8 mouse cellular contexts compared by ENCODE assay signal in the genomic region with DNA sequence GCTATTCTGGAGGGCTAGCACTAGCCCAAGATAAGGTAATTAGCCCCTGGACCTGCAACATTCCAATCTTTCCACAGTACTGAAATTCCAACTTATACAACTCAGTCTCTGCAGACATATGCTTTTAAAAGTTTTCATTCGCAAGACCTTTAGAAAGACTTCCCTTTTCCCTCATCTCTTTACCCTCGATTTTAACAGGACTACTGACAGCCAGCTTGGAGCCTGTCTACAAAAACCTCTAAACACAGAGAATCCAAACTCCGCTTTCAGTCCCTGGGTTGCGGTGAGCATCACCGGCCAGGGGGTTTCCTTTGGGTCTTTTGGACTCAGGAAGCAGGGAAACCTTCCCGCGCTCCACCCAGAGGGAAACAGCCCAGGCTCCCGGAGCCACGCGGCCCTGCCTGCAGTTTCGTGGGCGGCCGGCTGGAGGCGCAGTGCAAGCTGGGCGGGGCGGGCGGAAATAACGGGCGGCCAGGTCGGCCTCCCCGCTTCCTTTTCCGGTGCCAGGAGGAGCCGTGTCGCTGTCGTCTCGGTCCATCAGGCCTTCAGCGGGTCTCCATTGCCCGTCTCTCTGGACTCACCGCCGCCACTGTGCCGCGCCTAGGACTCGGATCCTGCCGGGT. TPM values are rescaled to one million over a fixed set of nuclear protein-coding genes. Genes with fewer than 3 reads are reported as not detected.
A peak's percentile ranks its signal among the peaks of the same experiment; 100 is the strongest.
DNase-seq lines count a peak whose midpoint lies in the region; ATAC-seq and TF ChIP-seq lines count a peak whose summit lies in the region.

TSS of gene Mapk1ip1l (plus strand) at position 482 of the 623 bp plus-strand sequence.

- peak within 1 kb of the TSS; percentile 77 for H3K4me2 ChIP-seq in kidney, embryonic 15.5 days

- peaks cover 11% of the 10 kb centered on the region for H3K36me3 ChIP-seq in heart, embryonic 10.5 days
- H3K36me3 ChIP-seq in kidney, embryonic 15.5 days, result peaks cover 12% of the 10 kb centered on the region; the same call in 1 of the 2 replicates

- WGBS in heart, embryonic 10.5 days, result under 1% methylated on average over 34 of the region's 34 CpGs
- under 1% methylated on average over 34 of the region's 34 CpGs for WGBS in kidney, embryonic 15.5 days

- peaks cover 17% of the 10 kb centered on the region for H3K4me1 ChIP-seq in bone marrow macrophage, adult 2 months (ENCODE audit: control insufficient read depth, insufficient read depth, low read length)
- H3K4me1 ChIP-seq in embryonic fibroblast, embryonic 13.5 days (ENCODE audit: control insufficient read depth, insufficient read depth, low read length), result no peaks in the 10 kb centered on the region; the same call in none of the 2 replicates
- H3K4me1 ChIP-seq in heart, embryonic 10.5 days, result peaks cover 14% of the 10 kb centered on the region
- peaks cover 28% of the 10 kb centered on the region for H3K4me1 ChIP-seq in kidney, embryonic 15.5 days

- TF ChIP-seq CTCF in bone marrow macrophage, adult 2 months (IDR thresholded peaks at IDR 0.05; ENCODE audit: low read depth, low read length), result peak; percentile 43; the same call in 1 of the 2 replicates
- TF ChIP-seq CTCF in embryonic fibroblast, embryonic 13.5 days (IDR thresholded peaks at IDR 0.05; ENCODE audit: borderline replicate concordance, insufficient read depth, low read length), result peak; percentile 63

- H3K4me3 ChIP-seq in bone marrow macrophage, adult 2 months (ENCODE audit: insufficient read depth, low read length), result peak within 1 kb of the TSS; percentile 97
- peak within 1 kb of the TSS; percentile 89 for H3K4me3 ChIP-seq in embryonic fibroblast, embryonic 13.5 days (ENCODE audit: insufficient read depth, low read length)
- H3K4me3 ChIP-seq in heart, embryonic 10.5 days, result peak within 1 kb of the TSS; percentile 100
- H3K4me3 ChIP-seq in kidney, embryonic 15.5 days (replicated peaks), result peak within 1 kb of the TSS; percentile 85

- peak within 1 kb of the TSS; percentile 79 for H3K27ac ChIP-seq in bone marrow macrophage, adult 2 months (ENCODE audit: insufficient read depth, low read depth, low read length)
- H3K27ac ChIP-seq in embryonic fibroblast, embryonic 13.5 days (ENCODE audit: insufficient read depth, low read length), result peak within 1 kb of the TSS; percentile 84
- peak within 1 kb of the TSS; percentile 100 for H3K27ac ChIP-seq in heart, embryonic 10.5 days
- H3K27ac ChIP-seq in kidney, embryonic 15.5 days, result peak within 1 kb of the TSS; percentile 99

- peak; percentile 93 for ATAC-seq in kidney, embryonic 15.5 days (replicated peaks; ENCODE audit: low FRiP score)
- ATAC-seq in monocyte, adult 5-6 weeks (replicated peaks; ENCODE audit: insufficient number of reproducible peaks, low FRiP score, low TSS enrichment, poor library complexity, severe bottlenecking), result peak; percentile 95

- no peak for TF ChIP-seq POLR2A in bone marrow macrophage, adult 2 months (IDR thresholded peaks at IDR 0.05; ENCODE audit: borderline replicate concordance, low read depth, low read length)
- TF ChIP-seq POLR2A in embryonic fibroblast, embryonic 13.5 days (IDR thresholded peaks at IDR 0.05; ENCODE audit: low read depth, low read length), result peak; percentile 73

- no peaks in the 10 kb centered on the region for H3K9me3 ChIP-seq in heart, embryonic 10.5 days
- no peaks in the 10 kb centered on the region for H3K9me3 ChIP-seq in kidney, embryonic 15.5 days (replicated peaks)

- H3K9ac ChIP-seq in kidney, embryonic 15.5 days, result peak within 1 kb of the TSS; percentile 99

- H3K27me3 ChIP-seq in heart, embryonic 10.5 days (ENCODE audit: insufficient read depth, poor library complexity, severe bottlenecking), result no peaks in the 10 kb centered on the region
- H3K27me3 ChIP-seq in kidney, embryonic 15.5 days, result no peaks in the 10 kb centered on the region

- peak; percentile 90 for DNase-seq in A20 (ENCODE audit: low read depth, low spot score)
- peak; percentile 96 for DNase-seq in heart, embryonic 10.5 days (ENCODE audit: low spot score)
- peak; percentile 92 for DNase-seq in liver
- DNase-seq in spleen, postnatal 4 days (ENCODE audit: low spot score in 2 of 2), result peak; percentile 92 to 98

RNA-seq across cellular contexts. Expression of gene Mapk1ip1l, which starts in this region (rescaled TPM):
- 58.0 and 60.7 TPM in 2 replicates for polyA plus RNA-seq in bone marrow macrophage, adult 2 months (2012; ENCODE audit: insufficient read depth, insufficient read length, missing spikeins)
- 103 and 112 TPM in 2 replicates for polyA plus RNA-seq in embryonic fibroblast, embryonic 13.5 days (2011; ENCODE audit: insufficient read length, low read depth, missing spikeins)
- polyA plus RNA-seq in heart, embryonic 10.5 days (2016; fragmentation: Nextera tagmentation; extraction: Ambion mirVana), result 79.9 and 82.1 TPM in 2 replicates
- 77.1 and 78.1 TPM in 2 replicates for polyA plus RNA-seq in kidney, embryonic 15.5 days (2015; fragmentation: Nextera tagmentation; extraction: Ambion mirVana)
- 48.9 to 87.0 TPM (median 54.2 TPM) in 3 replicates for total RNA-seq in monocyte, adult 5-6 weeks (2017)

Comparison
In these comparisons a context has a peak if more than half of its experiments do, and no peak if none do; other contexts are left out.
1. Peak in every context shown above with its lines: DNase-seq, ATAC-seq, H3K4me3 ChIP-seq and H3K27ac ChIP-seq.